Comparison of ENCODE assay signal across 19 mouse cellular contexts in the genomic region with DNA sequence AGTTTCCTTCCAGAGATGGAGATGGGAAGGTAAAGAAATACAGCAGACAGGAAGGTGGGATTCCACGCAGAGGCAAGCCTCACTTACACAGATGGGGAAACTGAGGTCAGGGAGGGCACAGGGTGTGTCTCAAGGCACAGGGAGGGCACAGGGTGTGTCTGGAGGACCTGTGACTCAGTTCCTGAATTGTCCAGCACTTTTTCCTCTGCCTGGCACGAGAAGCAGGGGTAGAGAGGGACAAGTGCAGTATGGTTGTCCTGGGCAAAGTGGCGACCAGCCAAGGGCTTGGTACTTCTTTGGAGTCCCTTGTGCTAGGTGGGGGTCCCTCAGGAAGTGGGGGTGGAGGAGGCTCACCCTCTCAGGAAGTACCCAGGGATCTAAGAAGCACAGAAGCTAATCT. TPM values are rescaled to one million over a fixed set of nuclear protein-coding genes. Genes with fewer than 3 reads are reported as not detected.
A peak's percentile ranks its signal among the peaks of the same experiment; 100 is the strongest.
DNase-seq lines count a peak whose midpoint lies in the region; ATAC-seq and TF ChIP-seq lines count a peak whose summit lies in the region.
"Had no signal": no experiment of that assay in that cellular context is flagged by ENCODE, and none has a peak within 500 bp of the region (broad histone marks: within the 10 kb centered on the region; RNA-seq: fewer than 3 reads in every experiment).

No protein-coding gene starts in this region.

- H3K4me3 ChIP-seq in hindbrain, embryonic 10.5 days: no peak overlapping the region
- no peak overlapping the region for H3K4me3 ChIP-seq in hindbrain, embryonic 11.5 days (ENCODE audit: low read depth, low read length)
- no peak overlapping the region for H3K4me3 ChIP-seq in lung, postnatal 0 days (ENCODE audit: low read depth, low read length)
- no peak overlapping the region for H3K4me3 ChIP-seq in liver, embryonic 11.5 days (ENCODE audit: low read depth, low read length)
- no peak overlapping the region for H3K4me3 ChIP-seq in stomach, postnatal 0 days (ENCODE audit: low read depth, low read length)
- H3K4me3 ChIP-seq: forebrain, embryonic 13.5 days; hindbrain, embryonic 13.5 days; limb, embryonic 13.5 days; midbrain, embryonic 15.5 days had no signal

- peaks cover 62% of the 10 kb centered on the region for H3K27me3 ChIP-seq in hindbrain, embryonic 10.5 days (ENCODE audit: insufficient read depth, poor library complexity, severe bottlenecking)
- H3K27me3 ChIP-seq in hindbrain, embryonic 11.5 days (ENCODE audit: control insufficient read depth, insufficient read depth, low read length): peaks cover 7% of the 10 kb centered on the region
- no peaks in the 10 kb centered on the region for H3K27me3 ChIP-seq in lung, postnatal 0 days (replicated peaks; ENCODE audit: insufficient read depth, low read length)
- peaks cover 23% of the 10 kb centered on the region for H3K27me3 ChIP-seq in liver, embryonic 11.5 days (replicated peaks; ENCODE audit: control insufficient read depth, insufficient read depth, low read length)
- H3K27me3 ChIP-seq in stomach, postnatal 0 days (ENCODE audit: control insufficient read depth, insufficient read depth, low read length): no peaks in the 10 kb centered on the region

- ATAC-seq in hindbrain, embryonic 11.5 days (ENCODE audit: low FRiP score): no peak
- ATAC-seq in lung, postnatal 0 days: no peak
- ATAC-seq in liver, embryonic 11.5 days (replicated peaks; ENCODE audit: low FRiP score): no peak
- no peak for ATAC-seq in stomach, postnatal 0 days (ENCODE audit: low FRiP score, low TSS enrichment)
- no peak for ATAC-seq in cerebellum, adult (ENCODE audit: insufficient number of reproducible peaks, low FRiP score, low TSS enrichment)
- ATAC-seq: forebrain, embryonic 13.5 days; midbrain, embryonic 15.5 days had no signal

- no peaks in the 10 kb centered on the region for H3K36me3 ChIP-seq in hindbrain, embryonic 10.5 days
- H3K36me3 ChIP-seq in hindbrain, embryonic 11.5 days (ENCODE audit: control insufficient read depth, insufficient read depth, low read length): no peaks in the 10 kb centered on the region
- no peaks in the 10 kb centered on the region for H3K36me3 ChIP-seq in lung, postnatal 0 days (ENCODE audit: insufficient read depth, low read length)
- no peaks in the 10 kb centered on the region for H3K36me3 ChIP-seq in liver, embryonic 11.5 days (ENCODE audit: control insufficient read depth, insufficient read depth, low read length)
- H3K36me3 ChIP-seq in stomach, postnatal 0 days (ENCODE audit: control insufficient read depth, insufficient read depth, low read length): no peaks in the 10 kb centered on the region
- H3K36me3 ChIP-seq: G1E; hindbrain, embryonic 13.5 days; limb, embryonic 13.5 days; midbrain, embryonic 15.5 days had no signal

- peaks cover 76% of the 10 kb centered on the region for H3K4me1 ChIP-seq in hindbrain, embryonic 10.5 days (replicated peaks)
- H3K4me1 ChIP-seq in hindbrain, embryonic 11.5 days (replicated peaks; ENCODE audit: control insufficient read depth, insufficient read depth, low read length): peaks cover 4% of the 10 kb centered on the region
- peaks cover 35% of the 10 kb centered on the region for H3K4me1 ChIP-seq in lung, postnatal 0 days (ENCODE audit: insufficient read depth, low read depth, low read length)
- H3K4me1 ChIP-seq in liver, embryonic 11.5 days (replicated peaks; ENCODE audit: control insufficient read depth, insufficient read depth, low read length): peaks cover 31% of the 10 kb centered on the region
- H3K4me1 ChIP-seq in stomach, postnatal 0 days (replicated peaks; ENCODE audit: control insufficient read depth, insufficient read depth): peaks cover 8% of the 10 kb centered on the region

- no peak overlapping the region for H3K9ac ChIP-seq in hindbrain, embryonic 11.5 days (ENCODE audit: low read depth, low read length)
- H3K9ac ChIP-seq in lung, postnatal 0 days (replicated peaks; ENCODE audit: low read depth): no peak overlapping the region
- no peak overlapping the region for H3K9ac ChIP-seq in liver, embryonic 11.5 days (ENCODE audit: low read depth, low read length)
- H3K9ac ChIP-seq in stomach, postnatal 0 days (ENCODE audit: low read length): 0 out of 2 replicates have a peak overlapping the region, but pooled peaks have one; percentile 13
- H3K9ac ChIP-seq: forebrain, embryonic 13.5 days; hindbrain, embryonic 13.5 days; limb, embryonic 13.5 days; midbrain, embryonic 15.5 days had no signal

- no peak overlapping the region for H3K4me2 ChIP-seq in hindbrain, embryonic 11.5 days (replicated peaks; ENCODE audit: low read depth, low read length)
- H3K4me2 ChIP-seq in lung, postnatal 0 days (replicated peaks; ENCODE audit: low read depth, low read length): no peak overlapping the region
- H3K4me2 ChIP-seq in liver, embryonic 11.5 days: no peak overlapping the region
- no peak overlapping the region for H3K4me2 ChIP-seq in stomach, postnatal 0 days (replicated peaks; ENCODE audit: low read depth)
- H3K4me2 ChIP-seq: forebrain, embryonic 13.5 days; hindbrain, embryonic 13.5 days; limb, embryonic 13.5 days; midbrain, embryonic 15.5 days had no signal

- DNase-seq in hindbrain, embryonic 10.5 days (ENCODE audit: low spot score): no peak
- DNase-seq in hindbrain, embryonic 11.5 days (ENCODE audit: low spot score): no peak
- peak; percentile 42 for DNase-seq in lung, postnatal 0 days (ENCODE audit: low spot score)
- DNase-seq in lung, adult 18-20 months: no peak
- DNase-seq in liver, embryonic 11.5 days (ENCODE audit: low spot score): no peak
- no peak for DNase-seq in stomach, postnatal 0 days (ENCODE audit: low spot score)
- DNase-seq in gastrocnemius, postnatal 10 days: no peak
- DNase-seq: adrenal gland, adult 2 months; B cell, adult 2 months; cerebellum, postnatal 36 days; kidney, postnatal 25 days had no signal

- no peak for TF ChIP-seq EP300 in lung, postnatal 0 days (IDR thresholded peaks at IDR 0.05)
- no peak for TF ChIP-seq EP300 in stomach, postnatal 0 days (optimal IDR thresholded peaks at IDR 0.05)

- TF ChIP-seq CTCF in lung, postnatal 0 days (IDR thresholded peaks at IDR 0.05): no peak
- no peak for TF ChIP-seq CTCF in stomach, postnatal 0 days (IDR thresholded peaks at IDR 0.05; ENCODE audit: low read depth)

- 71% methylated on average over 3 of the region's 3 CpGs for WGBS in hindbrain, embryonic 10.5 days
- 64% methylated on average over 3 of the region's 3 CpGs for WGBS in hindbrain, embryonic 11.5 days
- 18% methylated on average over 3 of the region's 3 CpGs for WGBS in lung, postnatal 0 days
- WGBS in liver, embryonic 11.5 days: 56% methylated on average over 3 of the region's 3 CpGs
- 47% methylated on average over 3 of the region's 3 CpGs for WGBS in stomach, postnatal 0 days

- H3K27ac ChIP-seq in hindbrain, embryonic 10.5 days: 0 out of 2 replicates have a peak overlapping the region, but pooled peaks have one; percentile 5
- no peak overlapping the region for H3K27ac ChIP-seq in hindbrain, embryonic 11.5 days (ENCODE audit: low read depth, low read length)
- H3K27ac ChIP-seq in lung, postnatal 0 days (ENCODE audit: low read length): peak overlapping the region; percentile 69
- H3K27ac ChIP-seq in liver, embryonic 11.5 days (ENCODE audit: low read depth, low read length): peak overlapping the region; percentile 39
- H3K27ac ChIP-seq in stomach, postnatal 0 days (replicated peaks): no peak overlapping the region
- H3K27ac ChIP-seq: forebrain, embryonic 13.5 days; hindbrain, embryonic 13.5 days; limb, embryonic 13.5 days; macrophage; midbrain, embryonic 15.5 days had no signal

- no peaks in the 10 kb centered on the region for H3K9me3 ChIP-seq in hindbrain, embryonic 10.5 days
- H3K9me3 ChIP-seq in hindbrain, embryonic 11.5 days (ENCODE audit: control insufficient read depth, low read length): no peaks in the 10 kb centered on the region
- no peaks in the 10 kb centered on the region for H3K9me3 ChIP-seq in lung, postnatal 0 days (ENCODE audit: low read length)
- H3K9me3 ChIP-seq in liver, embryonic 11.5 days (ENCODE audit: control insufficient read depth, low read length): no peaks in the 10 kb centered on the region
- H3K9me3 ChIP-seq in stomach, postnatal 0 days (ENCODE audit: control insufficient read depth, low read length): no peaks in the 10 kb centered on the region
- H3K9me3 ChIP-seq: forebrain, embryonic 13.5 days; G1E; hindbrain, embryonic 13.5 days; limb, embryonic 13.5 days; midbrain, embryonic 15.5 days had no signal

RNA-seq across cellular contexts. Expression of a gene that starts 19.0 kb away (rescaled TPM):
- 3.3 and 4.4 TPM in 2 replicates for polyA plus RNA-seq in hindbrain, embryonic 10.5 days (2016; fragmentation: Nextera tagmentation; extraction: Ambion mirVana)
- polyA plus RNA-seq in hindbrain, embryonic 11.5 days (2014; fragmentation: Nextera tagmentation; extraction: Ambion mirVana): 0.82 and 1.1 TPM in 2 replicates
- 9.7 and 10.3 TPM in 2 replicates for polyA plus RNA-seq in lung, postnatal 0 days (2015; fragmentation: Nextera tagmentation; extraction: Ambion mirVana)
- polyA plus RNA-seq in liver, embryonic 11.5 days (2014; fragmentation: Nextera tagmentation; extraction: Ambion mirVana): 2.5 and 2.9 TPM in 2 replicates
- 3.9 and 4.9 TPM in 2 replicates for polyA plus RNA-seq in stomach, postnatal 0 days (2015; fragmentation: Nextera tagmentation; extraction: Ambion mirVana)
- total RNA-seq in gastrocnemius, postnatal 10 days (2021): 1 to 10 TPM; 3.9 to 5.9 TPM
- total RNA-seq: G1E had no signal
- polyA plus RNA-seq: G1E had no signal

RNA-seq across cellular contexts. Expression of a gene that starts 42.8 kb away (rescaled TPM):
- polyA plus RNA-seq in hindbrain, embryonic 10.5 days (2016; fragmentation: Nextera tagmentation; extraction: Ambion mirVana): 1.7 and 4.3 TPM in 2 replicates
- polyA plus RNA-seq in hindbrain, embryonic 11.5 days (2014; fragmentation: Nextera tagmentation; extraction: Ambion mirVana): 2.1 and 3.1 TPM in 2 replicates
- polyA plus RNA-seq in lung, postnatal 0 days (2015; fragmentation: Nextera tagmentation; extraction: Ambion mirVana): 2.9 and 3.8 TPM in 2 replicates
- 2.3 and 2.5 TPM in 2 replicates for polyA plus RNA-seq in liver, embryonic 11.5 days (2014; fragmentation: Nextera tagmentation; extraction: Ambion mirVana)
- polyA plus RNA-seq in stomach, postnatal 0 days (2015; fragmentation: Nextera tagmentation; extraction: Ambion mirVana): 6.6 and 9.2 TPM in 2 replicates
- 1 to 10 TPM; 2.6 to 3.2 TPM for total RNA-seq in gastrocnemius, postnatal 10 days (2021)
- total RNA-seq: G1E; neutrophil, adult 5-6 weeks had no signal
- polyA plus RNA-seq: G1E, macrophage had no signal

Comparison
In these comparisons a context has a peak if more than half of its experiments do, and no peak if none do; other contexts are left out.
1. H3K27ac ChIP-seq: peak in hindbrain, embryonic 10.5 days (single experiment), lung, postnatal 0 days (single experiment) and liver, embryonic 11.5 days (single experiment); none in hindbrain, embryonic 11.5 days (single experiment) and stomach, postnatal 0 days (single experiment).